Mouse (Mus musculus): ENCODE measurements around the gene Rgs12.
A peak's percentile ranks its signal among the peaks of the same experiment; 100 is the strongest.

Gene Rgs12

DNA sequence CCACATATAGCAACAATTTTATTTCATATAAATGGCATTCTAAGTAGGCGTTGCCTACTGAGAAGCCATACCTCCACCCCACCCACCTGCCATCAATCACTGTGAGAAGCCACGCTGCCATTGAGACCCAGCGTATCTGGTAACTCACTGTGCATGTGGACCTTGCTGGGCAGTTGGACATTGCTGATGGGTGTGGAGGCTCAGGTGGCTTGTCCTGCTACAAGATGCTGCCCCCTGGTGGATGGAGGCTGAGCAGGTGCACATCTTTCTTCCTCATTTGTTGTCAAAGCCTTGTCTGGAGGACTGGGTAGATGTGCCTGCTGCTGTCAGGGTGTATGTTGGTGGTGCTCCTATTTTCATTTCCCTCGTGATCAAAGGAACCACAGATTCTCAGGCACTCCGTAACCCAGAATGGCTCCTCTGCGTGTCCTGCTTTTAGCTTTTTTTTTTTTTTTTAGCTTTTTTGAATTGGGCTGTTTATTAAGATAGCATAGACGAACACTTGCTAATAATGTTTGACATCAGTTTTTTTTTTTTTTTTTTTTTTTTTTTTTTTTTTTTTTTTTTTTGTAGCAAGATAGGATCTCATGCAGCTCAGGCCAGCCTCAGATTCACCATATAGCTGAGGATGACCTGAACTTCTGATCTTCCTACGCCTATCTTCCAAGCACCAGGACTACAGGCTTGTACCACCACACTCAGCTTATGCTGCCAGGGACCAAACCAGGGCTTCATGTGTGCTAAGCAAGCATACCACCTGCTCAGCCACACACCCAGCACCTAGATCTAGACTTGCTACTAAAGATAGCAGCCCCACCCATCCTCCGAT is 139.8 kb downstream of the Rgs12 start:
- DNase-seq: peak; percentile 73 to 90
